Mouse (Mus musculus) liver, postnatal 0 days (tissue): ENCODE measurements around the gene Sipa1l1. TPM values are rescaled to one million over a fixed set of nuclear protein-coding genes. Genes with fewer than 3 reads are reported as not detected.

Experiments
- ATAC-seq: fragments of 200-750 bp; cut with Nextera tagmentation; 2 replicates; pipeline ENCODE4 v1.8.0; 2017; ENCODE audit warnings: mild to moderate bottlenecking, moderate library complexity
- DNase-seq: peaks from one replicate; pipeline ENCODE4 v3.0.0-alpha.2; 2016
- H3K27ac ChIP-seq: fragments of 300-500 bp; sonication (generic); 2 replicates; pipeline ENCODE4 v1.5.1; 2014; ENCODE audit warnings: antibody characterized with exemption, moderate library complexity, mild to moderate bottlenecking, low read depth
- H3K27me3 ChIP-seq: fragments of 300-500 bp; sonication (generic); 2 replicates; pipeline ENCODE4 v1.6.1; 2014; ENCODE audit warnings: low read length, control low read depth, mixed read lengths; ENCODE audit not compliant: insufficient read depth
- H3K36me3 ChIP-seq: fragments of 300-500 bp; sonication (generic); replicated peaks from 2 replicates; pipeline ENCODE4 v1.6.1; 2014; ENCODE audit warnings: mild to moderate bottlenecking, control low read depth, low read length, moderate library complexity, mixed read lengths; ENCODE audit not compliant: insufficient read depth
- H3K4me1 ChIP-seq: fragments of 300-500 bp; sonication (generic); 2 replicates; pipeline ENCODE4 v1.6.1; 2014; ENCODE audit warnings: antibody characterized with exemption, mild to moderate bottlenecking, control low read depth; ENCODE audit not compliant: insufficient read depth
- H3K4me2 ChIP-seq: fragments of 300-500 bp; sonication (generic); 2 replicates; pipeline ENCODE4 v1.6.1; 2014; ENCODE audit warnings: low read depth, mild to moderate bottlenecking, low read length, moderate library complexity, mixed read lengths
- H3K4me3 ChIP-seq: fragments of 300-500 bp; sonication (generic); 2 replicates; pipeline ENCODE4 v1.5.1; 2014; ENCODE audit warnings: low read depth, low read length
- H3K9ac ChIP-seq: fragments of 300-500 bp; sonication (generic); replicated peaks from 2 replicates; pipeline ENCODE4 v1.6.1; 2014; ENCODE audit warnings: mild to moderate bottlenecking, moderate library complexity
- H3K9me3 ChIP-seq: fragments of 300-500 bp; sonication (generic); 2 replicates; pipeline ENCODE4 v1.6.1; 2016; ENCODE audit warnings: mild to moderate bottlenecking, control low read depth, low read length, mixed read lengths
- CTCF ChIP-seq: sonication (generic); IDR thresholded peaks from 2 replicates; pipeline ENCODE4 v1.5.1; 2016; ENCODE audit warnings: antibody characterized with exemption, low read depth
- EP300 ChIP-seq: IDR thresholded peaks from 2 replicates; pipeline ENCODE4 v1.6.1; 2016; ENCODE audit warnings: antibody characterized with exemption, low read depth, mild to moderate bottlenecking
- WGBS: fragments of 180-500 bp; shearing (Covaris S2); extraction: QIAGEN DNeasy Blood & Tissue Kit; methylation state at CpG from one replicate; pipeline ENCODE4 v1.1.7; 2014; ENCODE audit not compliant: insufficient replicate concordance; 5-methylcytosine and 5-hydroxymethylcytosine counted together
- polyA plus RNA-seq: library from polyadenylated mRNA; unstranded; fragments of >200 nt; fragmentation: Nextera tagmentation; extraction: Ambion mirVana; gene quantifications from 2 replicates; pipeline ENCODE4 v1.2.1, GENCODE M21; 2015

The Sipa1l1 gene
- polyA plus RNA-seq, 1 experiment from 2014 or later = 3.2 TPM

- no peak overlapping the region for H3K9ac ChIP-seq
- H3K36me3 ChIP-seq = no peaks in the 10 kb centered on the region
- H3K9me3 ChIP-seq = no peaks in the 10 kb centered on the region
- H3K4me2 ChIP-seq = peak overlapping the region; percentile 51
- H3K4me3 ChIP-seq = no peak overlapping the region
- peak; percentile 56; the same call in 1 of the 2 replicates for TF ChIP-seq EP300
- no peak for TF ChIP-seq CTCF
- ATAC-seq (peak; percentile 23; the same call in 1 of the 2 replicates), DNase-seq (no peak)
- H3K27me3 ChIP-seq = no peaks in the 10 kb centered on the region
- H3K4me1 ChIP-seq = peaks cover 10% of the 10 kb centered on the region
- WGBS = 34% methylated on average over 6 of the region's 6 CpGs
- H3K27ac ChIP-seq = peak overlapping the region; percentile 66; the same call in 1 of the 2 replicates
Measured at GRCm38 (mm10) chr12:82245219-82245618, 76.1 kb downstream of the Sipa1l1 start.

GRCm38 (mm10) chr12:82246422-82246821 lies 77.3 kb downstream of the Sipa1l1 start:
- H3K4me2 ChIP-seq = peak overlapping the region; percentile 18; the same call in 1 of the 2 replicates
- H3K4me3 ChIP-seq = no peak overlapping the region
- DNase-seq (no peak), ATAC-seq (peak; percentile 51; the same call in 1 of the 2 replicates)
- no peaks in the 10 kb centered on the region for H3K9me3 ChIP-seq
- WGBS = 47% methylated on average over 3 of the region's 3 CpGs
- H3K27ac ChIP-seq = no peak overlapping the region
- H3K4me1 ChIP-seq = peaks cover 10% of the 10 kb centered on the region
- H3K27me3 ChIP-seq = no peaks in the 10 kb centered on the region
- TF ChIP-seq EP300 (peak; percentile 46; the same call in 1 of the 2 replicates), CTCF (no peak)
- no peak overlapping the region for H3K9ac ChIP-seq
- H3K36me3 ChIP-seq = no peaks in the 10 kb centered on the region

GRCm38 (mm10) chr12:82247371-82248258 lies 78.5 kb downstream of the Sipa1l1 start:
- H3K4me1 ChIP-seq = peaks cover 10% of the 10 kb centered on the region
- no peak; the same call in 1 of the 2 replicates for TF ChIP-seq EP300
- TF ChIP-seq CTCF = no peak
- no peak overlapping the region for H3K4me3 ChIP-seq
- no peak overlapping the region for H3K9ac ChIP-seq
- no peaks in the 10 kb centered on the region for H3K27me3 ChIP-seq
- DNase-seq = no peak
- H3K4me2 ChIP-seq = no peak overlapping the region
- H3K27ac ChIP-seq = no peak overlapping the region; the same call in 1 of the 2 replicates
- WGBS = 48% methylated on average over 14 of the region's 14 CpGs
- peak; percentile 41; the same call in 1 of the 2 replicates for ATAC-seq
- no peaks in the 10 kb centered on the region for H3K9me3 ChIP-seq
- no peaks in the 10 kb centered on the region for H3K36me3 ChIP-seq

- no peak for ATAC-seq
- no peak overlapping the region for H3K4me2 ChIP-seq
Measured at GRCm38 (mm10) chr12:82248501-82248900, 79.4 kb downstream of the Sipa1l1 start.

GRCm38 (mm10) chr12:82251328-82251727 lies 82.2 kb downstream of the Sipa1l1 start:
- no peak for DNase-seq
- TF ChIP-seq CTCF (no peak), EP300 (no peak)
- 72% methylated on average over 2 of the region's 2 CpGs for WGBS
- Histone ChIP-seq H3K36me3 (no peaks in the 10 kb centered on the region), H3K4me1 (peaks cover 10% of the 10 kb centered on the region; the same call in 1 of the 2 replicates), H3K27me3 (no peaks in the 10 kb centered on the region), H3K9ac (no peak overlapping the region), H3K4me3 (no peak overlapping the region), H3K9me3 (no peaks in the 10 kb centered on the region), H3K27ac (no peak overlapping the region), H3K4me2 (no peak overlapping the region)
- ATAC-seq = no peak

More at GRCm38 (mm10) chr12:82248501-82248900, 79.4 kb downstream of the Sipa1l1 start:
- WGBS = 78% methylated on average over 3 of the region's 3 CpGs
- no peak overlapping the region for H3K4me3 ChIP-seq
- DNase-seq = no peak
- H3K36me3 ChIP-seq = no peaks in the 10 kb centered on the region
- TF ChIP-seq EP300 (no peak), CTCF (no peak)
- H3K9ac ChIP-seq = no peak overlapping the region
- no peak overlapping the region for H3K27ac ChIP-seq
- no peaks in the 10 kb centered on the region for H3K9me3 ChIP-seq
- peaks cover 10% of the 10 kb centered on the region for H3K4me1 ChIP-seq
- no peaks in the 10 kb centered on the region for H3K27me3 ChIP-seq

GRCm38 (mm10) chr12:82254076-82254475 lies 85.0 kb downstream of the Sipa1l1 start:
- Histone ChIP-seq H3K36me3 (no peaks in the 10 kb centered on the region), H3K9me3 (no peaks in the 10 kb centered on the region), H3K4me3 (no peak overlapping the region), H3K9ac (no peak overlapping the region), H3K4me2 (no peak overlapping the region), H3K4me1 (peaks cover 3% of the 10 kb centered on the region; the same call in 1 of the 2 replicates), H3K27ac (no peak overlapping the region), H3K27me3 (no peaks in the 10 kb centered on the region)
- ATAC-seq (no peak), DNase-seq (no peak)
- WGBS = 79% methylated on average over 5 of the region's 5 CpGs
- TF ChIP-seq EP300 (no peak), CTCF (no peak)
